Mouse (Mus musculus) testis, postnatal 14 days (tissue): ENCODE data around the gene Rgs2.

Experiments
- DNase-seq: peaks from one replicate; pipeline ENCODE4 v3.0.0; 2021; ENCODE audit warnings: low spot score

Rgs2 gene

DNA sequence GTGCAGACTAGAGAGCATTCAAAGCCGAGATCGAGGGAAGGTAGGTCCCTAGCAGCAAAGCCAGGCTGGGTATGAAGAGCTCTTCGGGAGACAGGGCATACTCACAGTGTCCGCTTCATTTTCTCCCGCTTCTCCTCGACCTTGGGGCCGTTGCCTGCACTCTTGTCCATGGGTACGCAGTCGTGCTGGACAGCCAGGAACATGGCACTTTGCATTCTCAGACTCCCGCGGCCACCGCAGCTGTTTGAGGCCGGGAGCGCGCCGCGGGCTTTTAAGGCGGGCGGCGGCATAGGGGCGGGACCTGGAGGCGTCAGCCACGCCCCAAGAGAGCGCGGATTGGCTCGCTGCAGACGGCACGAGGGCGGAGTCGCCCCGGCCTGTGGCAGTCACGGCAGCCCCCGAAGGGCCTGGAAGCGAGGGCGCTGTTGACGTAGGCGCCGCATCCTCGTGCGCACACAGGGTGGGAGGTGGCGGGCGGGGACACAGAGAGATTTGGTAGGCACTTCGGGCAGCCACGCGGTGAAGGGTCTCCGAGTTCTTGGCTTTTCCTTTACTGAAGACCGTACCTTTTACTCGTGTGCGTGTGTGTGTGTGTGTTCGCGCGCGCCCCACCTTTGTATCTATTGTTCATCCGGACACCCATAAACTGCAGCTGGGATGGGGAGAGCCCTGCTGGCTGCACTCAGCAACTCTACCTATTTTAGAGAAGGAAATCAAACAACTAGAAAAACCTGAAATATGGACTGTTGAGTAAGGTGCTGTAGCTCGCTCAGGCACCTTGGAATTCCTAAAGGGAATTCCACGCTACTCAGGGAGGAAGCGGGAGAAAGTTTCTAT lies at the start of gene Rgs2:
Gene Rgs2 (minus strand): TSS at position 258 of the 837 bp plus-strand sequence.
- peak; percentile 95 for DNase-seq

- no peak for DNase-seq
Observed at GRCm38 (mm10) chr1:144053401-144053800, 49.4 kb upstream of the Rgs2 start.

- DNase-seq = no peak
Observed at GRCm38 (mm10) chr1:144041826-144042225, 37.9 kb upstream of the Rgs2 start.

GRCm38 (mm10) chr1:144033498-144033897 lies 29.5 kb upstream of the Rgs2 start:
- DNase-seq = no peak

- peak; percentile 8 for DNase-seq
Observed at GRCm38 (mm10) chr1:144030499-144030898, 26.5 kb upstream of the Rgs2 start.

- no peak for DNase-seq
Observed at GRCm38 (mm10) chr1:144029679-144030078, 25.7 kb upstream of the Rgs2 start.

DNA sequence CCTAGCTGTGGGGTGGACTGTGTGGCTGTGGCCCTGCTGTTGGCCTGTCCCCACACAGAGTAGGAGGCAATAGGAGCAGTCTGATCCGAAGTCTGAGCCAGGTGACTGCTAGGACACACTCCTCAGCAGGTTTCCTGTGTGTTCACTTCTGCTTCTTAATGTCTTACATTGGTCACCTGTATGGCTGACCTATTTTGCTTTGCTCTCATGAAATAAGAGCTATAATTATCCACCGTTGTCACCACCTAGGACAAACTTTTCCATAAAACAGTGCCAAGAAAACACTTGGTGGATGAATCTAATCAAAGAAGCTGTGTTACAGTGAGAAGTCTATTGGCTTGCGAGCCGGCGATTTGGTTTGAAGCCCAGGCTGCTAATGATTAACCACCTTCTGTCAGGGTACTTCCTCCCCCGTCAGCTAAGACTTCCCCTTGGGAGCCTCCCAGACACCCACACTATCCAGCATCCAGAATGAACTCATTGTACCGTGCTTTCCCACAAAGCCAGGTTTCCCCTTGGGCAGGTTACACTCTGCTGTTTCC lies 14.5 kb upstream of the Rgs2 start:
- DNase-seq = peak; percentile 23

DNA sequence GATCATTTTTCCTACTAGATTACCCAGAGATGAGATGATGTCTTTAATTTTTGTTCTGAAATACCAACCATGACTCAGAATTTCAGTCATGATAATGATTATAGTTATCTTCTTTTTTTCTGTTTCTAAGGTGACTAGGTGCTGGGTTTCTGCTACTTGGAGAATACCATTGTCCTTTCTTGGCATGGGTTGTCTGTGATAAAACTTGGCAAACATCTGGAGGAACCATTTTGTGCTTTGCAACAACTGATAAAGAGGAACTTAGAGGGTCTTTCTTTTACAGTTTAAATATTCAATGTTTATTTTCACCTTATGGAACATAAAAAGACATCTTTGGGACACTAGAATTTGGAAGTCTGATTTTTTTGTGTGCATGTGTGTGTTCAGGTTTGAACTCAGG lies 10.0 kb upstream of the Rgs2 start:
- DNase-seq = no peak

DNA sequence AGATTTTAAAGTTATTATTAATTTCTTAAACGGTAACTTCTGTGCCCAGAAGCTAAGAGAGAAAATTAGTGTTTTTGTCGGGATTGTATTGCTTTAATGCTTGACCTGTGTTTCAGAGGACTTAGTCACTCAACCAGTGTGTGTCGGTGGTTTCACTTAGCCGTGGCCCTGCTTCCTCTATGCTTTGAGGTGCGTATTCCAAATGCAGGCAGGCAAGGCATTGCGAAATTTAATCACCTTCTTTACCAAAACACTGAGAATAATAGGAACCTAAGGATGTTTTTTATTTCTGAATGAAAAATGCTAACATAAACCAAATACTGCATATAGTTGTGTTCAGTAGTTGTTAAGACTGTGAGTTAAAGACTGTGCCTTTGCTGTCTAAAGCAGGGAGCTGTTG lies 3.4 kb upstream of the Rgs2 start:
- no peak for DNase-seq

GRCm38 (mm10) chr1:144006542-144006941 lies 2.6 kb upstream of the Rgs2 start:
- peak; percentile 74 for DNase-seq

GRCm38 (mm10) chr1:144005648-144006047 lies 1.7 kb upstream of the Rgs2 start:
- DNase-seq = no peak

GRCm38 (mm10) chr1:144004741-144005140 lies 780 bp upstream of the Rgs2 start:
- DNase-seq = no peak

GRCm38 (mm10) chr1:144003416-144003815 lies 545 bp downstream of the Rgs2 start:
- no peak for DNase-seq

DNA sequence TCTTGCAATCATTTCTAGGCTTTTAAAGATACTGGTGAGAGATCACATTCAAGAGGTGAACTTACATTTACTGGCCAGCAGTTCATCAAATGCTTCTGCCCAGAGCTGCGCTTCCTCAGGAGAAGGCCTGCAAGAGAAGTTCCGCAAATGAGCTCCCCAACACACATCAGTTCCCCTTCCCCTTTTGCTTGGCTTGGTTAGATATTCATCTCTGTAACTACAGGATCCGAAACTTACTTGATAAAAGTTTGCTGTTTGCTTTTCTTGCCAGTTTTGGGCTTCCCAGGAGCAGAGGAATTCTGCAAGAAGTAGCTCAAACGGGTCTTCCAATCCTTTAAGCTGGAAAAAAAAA lies 1.3 kb downstream of the Rgs2 start:
- DNase-seq = no peak

- DNase-seq = no peak
Observed at GRCm38 (mm10) chr1:144002036-144002714, 1.8 kb downstream of the Rgs2 start.

- no peak for DNase-seq
Observed at GRCm38 (mm10) chr1:144000246-144000645, 3.7 kb downstream of the Rgs2 start.

DNA sequence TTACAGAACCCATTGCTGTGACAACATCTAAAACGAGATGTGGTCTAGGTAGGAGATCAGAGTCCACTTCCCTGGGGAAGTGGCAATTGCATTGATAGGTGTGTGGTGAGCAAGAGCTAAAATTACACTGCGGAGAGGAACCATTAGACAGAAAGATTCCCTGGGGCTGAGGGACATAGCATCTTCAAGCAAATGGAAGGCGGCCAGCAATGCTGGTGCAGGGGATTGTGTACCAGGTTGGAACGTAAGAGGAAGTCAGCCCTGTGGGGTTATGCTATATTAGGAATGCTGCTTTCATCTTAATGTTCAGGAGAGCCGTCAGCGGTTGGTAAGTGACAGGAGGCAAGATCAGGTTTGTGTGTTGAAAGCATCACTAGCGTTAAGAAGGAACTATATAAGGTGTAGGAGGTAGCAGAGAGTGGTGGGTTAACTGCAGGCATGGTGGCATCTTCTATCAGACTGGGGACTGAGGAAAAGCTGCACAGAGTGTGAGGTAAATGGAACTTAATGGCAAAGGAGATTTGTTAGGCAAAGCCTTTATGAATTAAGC lies 4.5 kb downstream of the Rgs2 start:
- DNase-seq = no peak

- DNase-seq = no peak
Observed at GRCm38 (mm10) chr1:143993026-143993425, 10.9 kb downstream of the Rgs2 start.

DNA sequence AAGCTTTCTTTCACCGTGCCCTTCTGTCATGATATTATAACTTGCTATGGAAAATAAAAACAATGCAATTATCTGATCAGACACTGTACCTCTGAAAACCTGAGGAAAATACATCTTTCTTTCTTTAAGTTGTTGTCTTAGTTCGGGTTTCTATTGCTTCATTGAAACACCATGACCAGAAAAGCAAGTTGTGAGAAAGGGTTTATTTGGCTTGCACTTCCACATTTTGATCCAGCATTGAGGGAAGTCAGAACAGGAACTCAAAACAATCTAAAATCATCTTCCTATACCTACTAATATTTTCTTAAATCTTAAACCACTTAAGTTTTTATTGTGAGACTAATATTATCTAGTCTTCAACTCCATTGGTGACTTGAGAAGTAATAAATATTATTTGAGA lies 11.4 kb downstream of the Rgs2 start:
- no peak for DNase-seq

DNA sequence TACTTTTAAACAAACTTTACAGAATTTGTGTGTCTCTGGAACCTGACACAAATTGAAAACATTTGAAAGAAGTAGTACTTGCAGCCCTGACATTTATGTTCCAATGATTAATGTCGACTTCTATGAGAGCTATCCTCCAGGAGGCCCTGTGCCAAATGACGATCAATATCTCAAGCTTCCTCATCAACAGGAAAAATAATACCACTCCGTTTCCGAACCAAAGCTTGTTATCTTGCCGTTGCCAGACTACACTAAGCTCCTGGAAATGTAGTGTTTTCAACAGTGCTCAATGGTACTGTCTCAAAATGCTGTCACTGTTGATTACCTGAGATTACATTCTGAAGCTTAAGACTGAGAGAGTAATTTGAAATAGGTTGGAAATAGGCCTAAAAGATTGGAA lies 13.7 kb downstream of the Rgs2 start:
- no peak for DNase-seq

DNA sequence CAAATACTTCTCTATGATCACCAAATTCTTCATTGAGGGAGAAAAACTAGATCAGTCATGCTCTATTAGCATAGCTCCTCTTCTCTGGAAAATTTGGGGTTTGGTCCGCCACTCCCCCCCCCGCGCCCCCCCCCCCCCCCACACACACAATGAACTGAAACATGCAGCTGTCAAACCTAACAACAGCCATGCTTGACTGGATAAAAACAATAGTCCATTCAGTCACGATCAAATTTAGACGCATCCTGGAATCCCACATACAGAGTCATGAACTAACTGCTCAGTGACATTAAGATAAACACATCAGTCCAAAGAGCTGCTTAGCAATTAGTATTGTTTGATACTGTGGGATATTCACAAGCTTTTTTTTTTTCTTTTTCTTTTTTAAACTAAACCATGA lies 14.2 kb downstream of the Rgs2 start:
- DNase-seq = no peak

- DNase-seq = no peak
Observed at GRCm38 (mm10) chr1:143988756-143989155, 15.2 kb downstream of the Rgs2 start.

GRCm38 (mm10) chr1:143984988-143985625 lies 18.9 kb downstream of the Rgs2 start:
- no peak for DNase-seq
